Mouse (Mus musculus) embryonic facial prominence, embryonic 15.5 days (tissue): ENCODE data around the gene Stk32c. TPM values are rescaled to one million over a fixed set of nuclear protein-coding genes. Genes with fewer than 3 reads are reported as not detected.

Experiments used
- ATAC-seq: fragments of 200-750 bp; cut with Nextera tagmentation; 2 replicates; pipeline ENCODE4 v1.8.0; 2017; ENCODE audit warnings: low read depth, moderate TSS enrichment; ENCODE audit not compliant: insufficient number of reproducible peaks, low FRiP score, low TSS enrichment
- H3K27ac ChIP-seq: fragments of 300-500 bp; sonication (generic); replicated peaks from 2 replicates; pipeline ENCODE4 v1.5.1; 2015; ENCODE audit warnings: mild to moderate bottlenecking, inconsistent platforms
- H3K27me3 ChIP-seq: fragments of 300-500 bp; sonication (generic); 2 replicates; pipeline ENCODE4 v1.6.1; 2015; ENCODE audit warnings: inconsistent platforms
- H3K36me3 ChIP-seq: fragments of 300-500 bp; sonication (generic); 2 replicates; pipeline ENCODE4 v1.6.1; 2015; ENCODE audit warnings: mild to moderate bottlenecking, inconsistent platforms
- H3K4me1 ChIP-seq: fragments of 300-500 bp; sonication (generic); 2 replicates; pipeline ENCODE4 v1.6.1; 2015; ENCODE audit warnings: inconsistent platforms
- H3K4me2 ChIP-seq: fragments of 300-500 bp; sonication (generic); replicated peaks from 2 replicates; pipeline ENCODE4 v1.6.1; 2015; ENCODE audit warnings: mild to moderate bottlenecking, inconsistent platforms
- H3K4me3 ChIP-seq: fragments of 300-500 bp; sonication (generic); replicated peaks from 2 replicates; pipeline ENCODE4 v1.5.1; 2015; ENCODE audit warnings: mild to moderate bottlenecking, inconsistent platforms
- H3K9ac ChIP-seq: fragments of 300-500 bp; sonication (generic); 2 replicates; pipeline ENCODE4 v1.6.1; 2015; ENCODE audit warnings: inconsistent platforms
- H3K9me3 ChIP-seq: fragments of 300-500 bp; sonication (generic); replicated peaks from 2 replicates; pipeline ENCODE4 v1.6.1; 2016; ENCODE audit warnings: inconsistent platforms
- WGBS: fragments of 180-500 bp; shearing (Covaris S2); methylation state at CpG from one replicate; pipeline ENCODE4 v1.1.7; 2015; 5-methylcytosine and 5-hydroxymethylcytosine counted together
- polyA plus RNA-seq: library from polyadenylated mRNA; unstranded; fragments of >200 nt; fragmentation: Nextera tagmentation; extraction: Ambion mirVana; gene quantifications from 2 replicates; pipeline ENCODE4 v1.2.1, GENCODE M21; 2015

The Stk32c gene
- polyA plus RNA-seq, 1 experiment from 2014 or later: 0.12 TPM

GRCm38 (mm10) chr7:139091681-139092080, 121.4 kb downstream of the Stk32c start:
- H3K4me2 ChIP-seq: no peak overlapping the region
- peaks cover 11% of the 10 kb centered on the region for H3K4me1 ChIP-seq
- H3K9me3 ChIP-seq: no peaks in the 10 kb centered on the region
- no peak overlapping the region for H3K4me3 ChIP-seq
- 91% methylated on average over 9 of the region's 9 CpGs for WGBS
- peaks cover 4% of the 10 kb centered on the region; the same call in 1 of the 2 replicates for H3K27me3 ChIP-seq
- no peak overlapping the region for H3K27ac ChIP-seq
- H3K9ac ChIP-seq: no peak overlapping the region
- H3K36me3 ChIP-seq: peaks cover 19% of the 10 kb centered on the region; the same call in 1 of the 2 replicates
- no peak for ATAC-seq

- H3K9ac ChIP-seq: no peak overlapping the region
- H3K4me3 ChIP-seq: no peak overlapping the region
- H3K27ac ChIP-seq: no peak overlapping the region
- 83% methylated on average over 12 of the region's 12 CpGs for WGBS
- peaks cover 23% of the 10 kb centered on the region for H3K4me1 ChIP-seq
- H3K4me2 ChIP-seq: no peak overlapping the region
- H3K27me3 ChIP-seq: peaks cover 13% of the 10 kb centered on the region
- ATAC-seq: no peak
- H3K9me3 ChIP-seq: no peaks in the 10 kb centered on the region
- peaks cover 19% of the 10 kb centered on the region; the same call in 1 of the 2 replicates for H3K36me3 ChIP-seq
Observed at GRCm38 (mm10) chr7:139089892-139090874, 122.9 kb downstream of the Stk32c start.

- no peak overlapping the region for H3K9ac ChIP-seq
- H3K9me3 ChIP-seq: no peaks in the 10 kb centered on the region
- WGBS: 55% methylated on average over 2 of the region's 2 CpGs
- no peak overlapping the region for H3K27ac ChIP-seq
- no peak for ATAC-seq
- peaks cover 23% of the 10 kb centered on the region for H3K4me1 ChIP-seq
- peaks cover 19% of the 10 kb centered on the region for H3K27me3 ChIP-seq
- H3K4me2 ChIP-seq: no peak overlapping the region
- no peak overlapping the region for H3K4me3 ChIP-seq
- peaks cover 19% of the 10 kb centered on the region; the same call in 1 of the 2 replicates for H3K36me3 ChIP-seq
Observed at GRCm38 (mm10) chr7:139087801-139088200, 125.3 kb downstream of the Stk32c start.

GRCm38 (mm10) chr7:139086195-139087158, 126.6 kb downstream of the Stk32c start:
- Histone ChIP-seq H3K4me2 (peak overlapping the region; percentile 76), H3K4me1 (peaks cover 23% of the 10 kb centered on the region), H3K9ac (peak overlapping the region; percentile 47), H3K4me3 (peak overlapping the region; percentile 67), H3K27ac (no peak overlapping the region; the same call in 1 of the 2 replicates), H3K27me3 (peaks cover 19% of the 10 kb centered on the region), H3K36me3 (peaks cover 8% of the 10 kb centered on the region; the same call in 1 of the 2 replicates), H3K9me3 (no peaks in the 10 kb centered on the region)
- 3% methylated on average over 61 of the region's 61 CpGs for WGBS
- peak; percentile 58; the same call in 1 of the 2 replicates for ATAC-seq

- Histone ChIP-seq H3K27me3 (peaks cover 19% of the 10 kb centered on the region), H3K27ac (no peak within 1 kb of the TSS; the same call in 1 of the 2 replicates), H3K4me3 (peak within 1 kb of the TSS; percentile 67), H3K9me3 (no peaks in the 10 kb centered on the region), H3K36me3 (0 out of 2 replicates have a peak, but pooled peaks cover 4% of the 10 kb centered on the region), H3K9ac (peak within 1 kb of the TSS; percentile 47), H3K4me2 (peak within 1 kb of the TSS; percentile 76), H3K4me1 (peaks cover 23% of the 10 kb centered on the region)
- WGBS: 6% methylated on average over 32 of the region's 32 CpGs
- ATAC-seq: peak; percentile 80
Observed at GRCm38 (mm10) chr7:139085629-139086194, 127.4 kb downstream of the Stk32c start, which contains the start of gene Dpysl4. Gene Dpysl4 (plus strand): TSS chr7:139086001.

GRCm38 (mm10) chr7:139084316-139084715, 128.8 kb downstream of the Stk32c start:
- Histone ChIP-seq H3K4me1 (peaks cover 23% of the 10 kb centered on the region), H3K27ac (no peak overlapping the region), H3K36me3 (no peaks in the 10 kb centered on the region), H3K27me3 (peaks cover 19% of the 10 kb centered on the region), H3K9ac (no peak overlapping the region), H3K4me2 (no peak overlapping the region), H3K4me3 (no peak overlapping the region), H3K9me3 (no peaks in the 10 kb centered on the region)
- ATAC-seq: no peak
- WGBS: 68% methylated on average over 1 of the region's 1 CpGs

- ATAC-seq: no peak
- Histone ChIP-seq H3K9me3 (no peaks in the 10 kb centered on the region), H3K36me3 (no peaks in the 10 kb centered on the region), H3K9ac (no peak overlapping the region), H3K4me2 (no peak overlapping the region), H3K4me3 (no peak overlapping the region), H3K4me1 (peaks cover 31% of the 10 kb centered on the region), H3K27me3 (peaks cover 19% of the 10 kb centered on the region), H3K27ac (no peak overlapping the region)
- WGBS: 74% methylated on average over 8 of the region's 8 CpGs
Observed at GRCm38 (mm10) chr7:139082281-139082680, 130.8 kb downstream of the Stk32c start.

GRCm38 (mm10) chr7:139081158-139081557, 131.9 kb downstream of the Stk32c start:
- Histone ChIP-seq H3K4me3 (no peak overlapping the region), H3K4me2 (no peak overlapping the region), H3K27me3 (peaks cover 11% of the 10 kb centered on the region), H3K9me3 (no peaks in the 10 kb centered on the region), H3K36me3 (no peaks in the 10 kb centered on the region), H3K27ac (no peak overlapping the region), H3K9ac (no peak overlapping the region), H3K4me1 (peaks cover 22% of the 10 kb centered on the region)
- ATAC-seq: no peak
- 47% methylated on average over 5 of the region's 5 CpGs for WGBS

- no peaks in the 10 kb centered on the region for H3K36me3 ChIP-seq
- no peak overlapping the region for H3K9ac ChIP-seq
- H3K27ac ChIP-seq: no peak overlapping the region
- no peak for ATAC-seq
- WGBS: 65% methylated on average over 4 of the region's 4 CpGs
- no peak overlapping the region for H3K4me3 ChIP-seq
- H3K27me3 ChIP-seq: peaks cover 9% of the 10 kb centered on the region; the same call in 1 of the 2 replicates
- H3K4me2 ChIP-seq: no peak overlapping the region
- H3K9me3 ChIP-seq: no peaks in the 10 kb centered on the region
- H3K4me1 ChIP-seq: peaks cover 18% of the 10 kb centered on the region
Observed at GRCm38 (mm10) chr7:139080714-139081113, 132.4 kb downstream of the Stk32c start.

GRCm38 (mm10) chr7:139079141-139079540, 134.0 kb downstream of the Stk32c start:
- H3K9ac ChIP-seq: no peak overlapping the region
- H3K4me3 ChIP-seq: no peak overlapping the region
- no peak overlapping the region for H3K4me2 ChIP-seq
- H3K4me1 ChIP-seq: peaks cover 18% of the 10 kb centered on the region; the same call in 1 of the 2 replicates
- no peak overlapping the region for H3K27ac ChIP-seq
- H3K9me3 ChIP-seq: no peaks in the 10 kb centered on the region
- ATAC-seq: no peak
- peaks cover 5% of the 10 kb centered on the region; the same call in 1 of the 2 replicates for H3K27me3 ChIP-seq
- no peaks in the 10 kb centered on the region for H3K36me3 ChIP-seq
- 58% methylated on average over 7 of the region's 7 CpGs for WGBS
